Mouse (Mus musculus): Measurements from ENCODE around the gene B3galnt1. TPM values are rescaled to one million over a fixed set of nuclear protein-coding genes. Genes with fewer than 3 reads are reported as not detected.

The B3galnt1 gene
- polyA plus RNA-seq, 1 experiment, result 34.2 TPM

GRCm38 (mm10) chr3:69599166-69599500, 373 bp upstream of the B3galnt1 start:
- H3K4me3 ChIP-seq (ENCODE audit: insufficient read depth, low read length), result peak overlapping the region; percentile 96
- peak overlapping the region; percentile 79 for H3K27ac ChIP-seq (ENCODE audit: insufficient read depth, low read depth, low read length)
- H3K4me1 ChIP-seq (ENCODE audit: control insufficient read depth, insufficient read depth, low read length), result peaks cover 13% of the 10 kb centered on the region
- TF ChIP-seq CTCF (IDR thresholded peaks at IDR 0.05; ENCODE audit: low read depth, low read length) (no peak; the same call in 1 of the 2 replicates), POLR2A (IDR thresholded peaks at IDR 0.05; ENCODE audit: borderline replicate concordance, low read depth, low read length) (no peak)

- H3K4me1 ChIP-seq (ENCODE audit: control insufficient read depth, insufficient read depth, low read length), result peaks cover 13% of the 10 kb centered on the region
- H3K4me3 ChIP-seq (ENCODE audit: insufficient read depth, low read length), result peak overlapping the region; percentile 96
- no peak overlapping the region for H3K27ac ChIP-seq (ENCODE audit: insufficient read depth, low read depth, low read length)
- TF ChIP-seq POLR2A (IDR thresholded peaks at IDR 0.05; ENCODE audit: borderline replicate concordance, low read depth, low read length) (no peak), CTCF (IDR thresholded peaks at IDR 0.05; ENCODE audit: low read depth, low read length) (no peak)
Measured at GRCm38 (mm10) chr3:69597816-69598215, 944 bp downstream of the B3galnt1 start.

- TF ChIP-seq CTCF (IDR thresholded peaks at IDR 0.05; ENCODE audit: low read depth, low read length) (no peak), POLR2A (IDR thresholded peaks at IDR 0.05; ENCODE audit: borderline replicate concordance, low read depth, low read length) (no peak)
- no peak overlapping the region for H3K27ac ChIP-seq (ENCODE audit: insufficient read depth, low read depth, low read length)
- H3K4me3 ChIP-seq (ENCODE audit: insufficient read depth, low read length), result no peak overlapping the region
- peaks cover 13% of the 10 kb centered on the region for H3K4me1 ChIP-seq (ENCODE audit: control insufficient read depth, insufficient read depth, low read length)
Measured at GRCm38 (mm10) chr3:69597211-69597610, 1.5 kb downstream of the B3galnt1 start.

GRCm38 (mm10) chr3:69596116-69596515, 2.6 kb downstream of the B3galnt1 start:
- TF ChIP-seq CTCF (IDR thresholded peaks at IDR 0.05; ENCODE audit: low read depth, low read length), result no peak
- no peak for TF ChIP-seq POLR2A (IDR thresholded peaks at IDR 0.05; ENCODE audit: borderline replicate concordance, low read depth, low read length)
- H3K27ac ChIP-seq (ENCODE audit: insufficient read depth, low read depth, low read length), result no peak overlapping the region
- peaks cover 13% of the 10 kb centered on the region for H3K4me1 ChIP-seq (ENCODE audit: control insufficient read depth, insufficient read depth, low read length)
- H3K4me3 ChIP-seq (ENCODE audit: insufficient read depth, low read length), result no peak overlapping the region

GRCm38 (mm10) chr3:69594071-69594470, 4.7 kb downstream of the B3galnt1 start:
- H3K4me3 ChIP-seq (ENCODE audit: insufficient read depth, low read length), result no peak overlapping the region
- peaks cover 8% of the 10 kb centered on the region for H3K4me1 ChIP-seq (ENCODE audit: control insufficient read depth, insufficient read depth, low read length)
- no peak for TF ChIP-seq POLR2A (IDR thresholded peaks at IDR 0.05; ENCODE audit: borderline replicate concordance, low read depth, low read length)
- TF ChIP-seq CTCF (IDR thresholded peaks at IDR 0.05; ENCODE audit: low read depth, low read length), result no peak
- H3K27ac ChIP-seq (ENCODE audit: insufficient read depth, low read depth, low read length), result no peak overlapping the region

GRCm38 (mm10) chr3:69593426-69593825, 5.3 kb downstream of the B3galnt1 start:
- no peak overlapping the region for H3K27ac ChIP-seq (ENCODE audit: insufficient read depth, low read depth, low read length)
- no peak for TF ChIP-seq CTCF (IDR thresholded peaks at IDR 0.05; ENCODE audit: low read depth, low read length)
- no peak for TF ChIP-seq POLR2A (IDR thresholded peaks at IDR 0.05; ENCODE audit: borderline replicate concordance, low read depth, low read length)
- H3K4me1 ChIP-seq (ENCODE audit: control insufficient read depth, insufficient read depth, low read length), result peaks cover 6% of the 10 kb centered on the region
- no peak overlapping the region for H3K4me3 ChIP-seq (ENCODE audit: insufficient read depth, low read length)

- TF ChIP-seq POLR2A (IDR thresholded peaks at IDR 0.05; ENCODE audit: borderline replicate concordance, low read depth, low read length) (no peak), CTCF (IDR thresholded peaks at IDR 0.05; ENCODE audit: low read depth, low read length) (no peak)
- Histone ChIP-seq H3K4me1 (ENCODE audit: control insufficient read depth, insufficient read depth, low read length) (peaks cover 4% of the 10 kb centered on the region), H3K4me3 (ENCODE audit: insufficient read depth, low read length) (no peak overlapping the region), H3K27ac (ENCODE audit: insufficient read depth, low read depth, low read length) (no peak overlapping the region)
Measured at GRCm38 (mm10) chr3:69588101-69588760, 10.5 kb downstream of the B3galnt1 start.

- Histone ChIP-seq H3K27ac (ENCODE audit: insufficient read depth, low read depth, low read length) (no peak overlapping the region), H3K4me1 (ENCODE audit: control insufficient read depth, insufficient read depth, low read length) (peaks cover 4% of the 10 kb centered on the region), H3K4me3 (ENCODE audit: insufficient read depth, low read length) (no peak overlapping the region)
- TF ChIP-seq POLR2A (IDR thresholded peaks at IDR 0.05; ENCODE audit: borderline replicate concordance, low read depth, low read length) (no peak), CTCF (IDR thresholded peaks at IDR 0.05; ENCODE audit: low read depth, low read length) (no peak)
Measured at GRCm38 (mm10) chr3:69583798-69584197, 15.0 kb downstream of the B3galnt1 start.

- no peak for TF ChIP-seq CTCF (IDR thresholded peaks at IDR 0.05; ENCODE audit: low read depth, low read length)
- no peak for TF ChIP-seq POLR2A (IDR thresholded peaks at IDR 0.05; ENCODE audit: borderline replicate concordance, low read depth, low read length)
- H3K27ac ChIP-seq (ENCODE audit: insufficient read depth, low read depth, low read length), result no peak overlapping the region
- no peak overlapping the region for H3K4me3 ChIP-seq (ENCODE audit: insufficient read depth, low read length)
- H3K4me1 ChIP-seq (ENCODE audit: control insufficient read depth, insufficient read depth, low read length), result 0 out of 2 replicates have a peak, but pooled peaks cover 2% of the 10 kb centered on the region
Measured at GRCm38 (mm10) chr3:69578791-69579190, 20.0 kb downstream of the B3galnt1 start.

- H3K27ac ChIP-seq (ENCODE audit: insufficient read depth, low read depth, low read length), result no peak overlapping the region
Measured at GRCm38 (mm10) chr3:69576715-69577114, 22.0 kb downstream of the B3galnt1 start.

More at GRCm38 (mm10) chr3:69576715-69577114, 22.0 kb downstream of the B3galnt1 start:
- TF ChIP-seq POLR2A (IDR thresholded peaks at IDR 0.05; ENCODE audit: borderline replicate concordance, low read depth, low read length) (no peak), CTCF (IDR thresholded peaks at IDR 0.05; ENCODE audit: low read depth, low read length) (no peak)
- Histone ChIP-seq H3K4me1 (ENCODE audit: control insufficient read depth, insufficient read depth, low read length) (0 out of 2 replicates have a peak, but pooled peaks cover 2% of the 10 kb centered on the region), H3K4me3 (ENCODE audit: insufficient read depth, low read length) (no peak overlapping the region)
